Mouse (Mus musculus): ENCODE results near the gene Mplkip. TPM values are rescaled to one million over a fixed set of nuclear protein-coding genes. Genes with fewer than 3 reads are reported as not detected.

The Mplkip gene
- polyA plus RNA-seq, 1 experiment = 33.9 TPM

DNA sequence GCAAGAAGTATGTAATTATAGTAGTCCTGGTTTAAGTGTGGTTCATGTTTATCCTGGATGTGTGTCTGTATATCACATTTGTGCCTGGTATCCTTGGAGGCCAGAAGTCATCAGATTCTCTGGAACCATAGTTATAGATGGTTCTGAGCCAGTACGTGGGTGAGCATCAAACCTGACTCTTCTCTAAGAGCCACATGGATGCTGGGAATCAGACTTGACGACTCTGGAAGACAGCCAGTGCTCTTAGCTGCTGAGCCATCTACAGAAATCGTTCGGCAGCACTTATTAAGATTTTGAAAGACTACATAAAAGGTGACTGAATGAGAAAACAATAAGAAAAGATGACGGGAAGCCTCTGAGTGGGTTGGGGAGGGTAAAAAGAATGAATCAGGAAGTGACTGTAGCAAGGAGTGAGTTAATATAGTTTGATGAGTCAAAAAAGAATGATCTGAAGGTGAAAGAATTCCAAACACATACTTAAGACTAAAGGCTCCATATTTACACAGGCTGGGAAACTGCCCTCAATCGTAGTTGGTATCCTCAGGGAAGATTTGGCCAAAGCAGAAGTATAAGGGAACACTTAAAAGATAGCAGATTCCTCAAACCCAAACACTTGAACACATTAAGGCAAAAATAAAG, 10.3 kb downstream of the Mplkip start:
- 87% methylated on average over 6 of the region's 6 CpGs for whole genome bisulfite sequencing
- Histone ChIP-seq H3K4me1 (replicated peaks; ENCODE audit: control insufficient read depth, insufficient read depth, low read length) (no peaks in the 10 kb centered on the region), H3K4me3 (ENCODE audit: control insufficient read depth, insufficient read depth, low read length) (no peak overlapping the region), H3K27me3 (ENCODE audit: control insufficient read depth, insufficient read depth, low read length) (no peaks in the 10 kb centered on the region), H3K27ac (ENCODE audit: control insufficient read depth, insufficient read depth, low read length) (no peak overlapping the region), H3K36me3 (ENCODE audit: control insufficient read depth, insufficient read depth, low read length) (no peaks in the 10 kb centered on the region)
- no peak for TF ChIP-seq POLR2A (IDR thresholded peaks at IDR 0.05; ENCODE audit: control insufficient read depth, extremely low read depth, insufficient read depth, low read length, poor library complexity)
- no peak for TF ChIP-seq CTCF (IDR thresholded peaks at IDR 0.05; ENCODE audit: borderline replicate concordance, control insufficient read depth, extremely low read depth, insufficient read depth, low read length, poor library complexity)
- DNase-seq = no peak

DNA sequence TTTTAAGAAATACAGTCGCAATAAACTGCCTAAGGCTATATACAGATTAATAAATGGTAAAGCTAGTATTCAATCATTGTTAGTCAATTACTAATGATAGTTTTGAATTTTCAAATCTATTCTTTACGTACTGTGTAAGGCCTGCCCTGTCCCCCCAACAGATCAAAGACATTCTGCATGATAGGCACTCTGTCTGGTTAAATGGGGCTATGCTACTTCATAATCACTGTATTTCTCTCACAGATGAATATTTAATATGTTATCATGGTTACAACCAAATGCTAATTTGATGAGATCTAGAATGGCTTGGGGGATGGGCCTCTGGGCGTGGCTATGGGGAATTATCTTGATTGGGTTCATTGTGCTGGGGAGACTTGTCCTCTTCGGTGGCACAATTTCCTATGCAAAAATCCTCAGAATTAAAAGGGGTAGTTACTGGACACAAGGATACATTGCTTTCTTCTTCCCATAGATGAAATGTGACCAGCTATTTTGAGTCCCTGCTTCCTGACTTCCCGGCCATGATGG, 13.9 kb downstream of the Mplkip start:
- no peak overlapping the region for H3K4me3 ChIP-seq (ENCODE audit: control insufficient read depth, insufficient read depth, low read length)
- no peak overlapping the region for H3K27ac ChIP-seq (ENCODE audit: control insufficient read depth, insufficient read depth, low read length)
- DNase-seq = no peak
- H3K27me3 ChIP-seq (ENCODE audit: control insufficient read depth, insufficient read depth, low read length) = no peaks in the 10 kb centered on the region
- H3K36me3 ChIP-seq (ENCODE audit: control insufficient read depth, insufficient read depth, low read length) = no peaks in the 10 kb centered on the region
- 96% methylated on average over 5 of the region's 5 CpGs for WGBS
- TF ChIP-seq POLR2A (IDR thresholded peaks at IDR 0.05; ENCODE audit: control insufficient read depth, extremely low read depth, insufficient read depth, low read length, poor library complexity) (no peak), CTCF (IDR thresholded peaks at IDR 0.05; ENCODE audit: borderline replicate concordance, control insufficient read depth, extremely low read depth, insufficient read depth, low read length, poor library complexity) (no peak)
- H3K4me1 ChIP-seq (replicated peaks; ENCODE audit: control insufficient read depth, insufficient read depth, low read length) = no peaks in the 10 kb centered on the region

- TF ChIP-seq POLR2A (IDR thresholded peaks at IDR 0.05; ENCODE audit: control insufficient read depth, extremely low read depth, insufficient read depth, low read length, poor library complexity) (no peak), CTCF (IDR thresholded peaks at IDR 0.05; ENCODE audit: borderline replicate concordance, control insufficient read depth, extremely low read depth, insufficient read depth, low read length, poor library complexity) (no peak)
- H3K36me3 ChIP-seq (ENCODE audit: control insufficient read depth, insufficient read depth, low read length) = peaks cover 39% of the 10 kb centered on the region
- no peaks in the 10 kb centered on the region for H3K4me1 ChIP-seq (replicated peaks; ENCODE audit: control insufficient read depth, insufficient read depth, low read length)
- DNase-seq = no peak
- 91% methylated on average over 1 of the region's 1 CpGs for WGBS
- no peaks in the 10 kb centered on the region for H3K27me3 ChIP-seq (ENCODE audit: control insufficient read depth, insufficient read depth, low read length)
- H3K27ac ChIP-seq (ENCODE audit: control insufficient read depth, insufficient read depth, low read length) = no peak overlapping the region
- H3K4me3 ChIP-seq (ENCODE audit: control insufficient read depth, insufficient read depth, low read length) = no peak overlapping the region
These were observed 22.4 kb downstream of the Mplkip start for GRCm38 (mm10) chr13:17717357-17717756.

GRCm38 (mm10) chr13:17727922-17728321, 32.9 kb downstream of the Mplkip start:
- Histone ChIP-seq H3K4me1 (replicated peaks; ENCODE audit: control insufficient read depth, insufficient read depth, low read length) (peaks cover 2% of the 10 kb centered on the region; the same call in 1 of the 2 replicates), H3K27ac (ENCODE audit: control insufficient read depth, insufficient read depth, low read length) (no peak overlapping the region), H3K36me3 (ENCODE audit: control insufficient read depth, insufficient read depth, low read length) (peaks cover 15% of the 10 kb centered on the region; the same call in 1 of the 2 replicates), H3K27me3 (ENCODE audit: control insufficient read depth, insufficient read depth, low read length) (no peaks in the 10 kb centered on the region), H3K4me3 (ENCODE audit: control insufficient read depth, insufficient read depth, low read length) (no peak overlapping the region)
- 96% methylated on average over 4 of the region's 4 CpGs for WGBS
- no peak for TF ChIP-seq CTCF (IDR thresholded peaks at IDR 0.05; ENCODE audit: borderline replicate concordance, control insufficient read depth, extremely low read depth, insufficient read depth, low read length, poor library complexity)
- no peak for TF ChIP-seq POLR2A (IDR thresholded peaks at IDR 0.05; ENCODE audit: control insufficient read depth, extremely low read depth, insufficient read depth, low read length, poor library complexity)
- no peak for DNase-seq

DNA sequence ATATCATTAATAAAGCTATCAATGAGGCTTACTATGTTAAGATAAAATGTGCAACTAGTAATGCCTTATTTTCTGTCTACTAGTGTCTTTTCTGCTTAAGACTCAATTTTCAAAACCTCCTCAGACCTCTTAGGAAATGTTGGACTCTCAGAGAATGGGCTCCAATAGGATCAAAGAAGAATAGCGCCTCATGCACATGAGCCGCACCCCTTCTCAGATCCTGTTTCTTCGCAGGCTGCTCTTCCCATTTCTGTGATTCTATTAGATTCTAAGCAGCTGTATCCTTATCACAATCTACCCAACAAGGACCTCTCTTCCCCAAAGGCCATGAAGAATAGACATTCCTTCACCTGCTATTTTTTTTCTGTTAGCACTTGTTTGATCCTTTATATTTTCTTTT, 33.8 kb downstream of the Mplkip start:
- Histone ChIP-seq H3K4me1 (replicated peaks; ENCODE audit: control insufficient read depth, insufficient read depth, low read length) (peaks cover 2% of the 10 kb centered on the region; the same call in 1 of the 2 replicates), H3K36me3 (ENCODE audit: control insufficient read depth, insufficient read depth, low read length) (peaks cover 15% of the 10 kb centered on the region; the same call in 1 of the 2 replicates), H3K27ac (ENCODE audit: control insufficient read depth, insufficient read depth, low read length) (no peak overlapping the region), H3K4me3 (ENCODE audit: control insufficient read depth, insufficient read depth, low read length) (no peak overlapping the region), H3K27me3 (ENCODE audit: control insufficient read depth, insufficient read depth, low read length) (no peaks in the 10 kb centered on the region)
- DNase-seq = no peak
- 94% methylated on average over 3 of the region's 3 CpGs for WGBS
- no peak for TF ChIP-seq CTCF (IDR thresholded peaks at IDR 0.05; ENCODE audit: borderline replicate concordance, control insufficient read depth, extremely low read depth, insufficient read depth, low read length, poor library complexity)
- TF ChIP-seq POLR2A (IDR thresholded peaks at IDR 0.05; ENCODE audit: control insufficient read depth, extremely low read depth, insufficient read depth, low read length, poor library complexity) = no peak

Other genes with a start within 250 kb of the Mplkip start
- gene Sugct, start 361 bp downstream of the Mplkip start, polyA plus RNA-seq (2012; rRNA removed) = 0.50 and 1.00 TPM in 2 replicates
- 90.7 and 116 TPM in 2 replicates for gene Cdk13, start 109.9 kb downstream of the Mplkip start, polyA plus RNA-seq (2012; rRNA removed)
- 14.5 and 16.7 TPM in 2 replicates for gene Rala, start 249.0 kb downstream of the Mplkip start, polyA plus RNA-seq (2012; rRNA removed)